Mouse (Mus musculus) C2C12 (cell line): Measurements from ENCODE around the gene Tarbp2. TPM values are rescaled to one million over a fixed set of nuclear protein-coding genes. Genes with fewer than 3 reads are reported as not detected.

Source experiments
- H3K27me3 ChIP-seq: one replicate; pipeline ENCODE4 v1.6.1; 2011; ENCODE audit not compliant: control insufficient read depth, insufficient read depth, insufficient read length
- H3K36me3 ChIP-seq: one replicate; pipeline ENCODE4 v1.6.1; 2011; ENCODE audit not compliant: control insufficient read depth, insufficient read depth
- H3K4me3 ChIP-seq: one replicate; pipeline ENCODE4 v1.5.1; 2011; ENCODE audit warnings: mild to moderate bottlenecking, control low read depth; ENCODE audit not compliant: poor library complexity, insufficient read depth, severe bottlenecking
- H3K79me2 ChIP-seq: one replicate; pipeline ENCODE4 v1.6.1; 2011; ENCODE audit not compliant: control insufficient read depth, insufficient read depth
- H3K79me3 ChIP-seq: one replicate; pipeline ENCODE4 v1.6.1; 2011; ENCODE audit warnings: low read depth, control low read depth
- H3ac ChIP-seq: one replicate; pipeline ENCODE3; 2011; ENCODE audit warnings: low read depth; ENCODE audit not compliant: control insufficient read depth, insufficient read length
- CEBPB ChIP-seq: IDR thresholded peaks from one replicate; pipeline ENCODE4 v1.6.1; 2011; ENCODE audit warnings: low read depth, mild to moderate bottlenecking, control low read depth, moderate library complexity
- CTCF ChIP-seq: IDR thresholded peaks from one replicate; pipeline ENCODE4 v1.5.1; 2011; ENCODE audit not compliant: control insufficient read depth, insufficient read depth, insufficient read length
- FOSL1 ChIP-seq: IDR thresholded peaks from one replicate; pipeline ENCODE4 v1.8.0; 2011; ENCODE audit warnings: mild to moderate bottlenecking, low read length; ENCODE audit not compliant: poor library complexity, insufficient read depth, severe bottlenecking
- MAX ChIP-seq: IDR thresholded peaks from one replicate; pipeline ENCODE4 v1.6.1; 2011; ENCODE audit warnings: mild to moderate bottlenecking, control low read depth
- MYOD1 ChIP-seq: IDR thresholded peaks from one replicate; pipeline ENCODE4 v1.6.1; 2011; ENCODE audit warnings: low read depth; ENCODE audit not compliant: control insufficient read depth, insufficient read length
- MYOG ChIP-seq: IDR thresholded peaks from one replicate; pipeline ENCODE4 v1.6.1; 2011; ENCODE audit not compliant: control insufficient read depth, insufficient read length; ENCODE audit errors: extremely low read depth
- USF1 ChIP-seq: IDR thresholded peaks from one replicate; pipeline ENCODE4 v1.6.1; 2011; ENCODE audit warnings: low read depth, mild to moderate bottlenecking, control low read depth, moderate library complexity
- polyA plus RNA-seq: library from polyadenylated mRNA; unstranded; fragments of >200 nt; fragmentation: generic; extraction: Trizol; gene quantifications from one replicate; pipeline ENCODE4 v1.2.1, GENCODE M21; 2012; ENCODE audit warnings: missing spikeins

The Tarbp2 gene
- polyA plus RNA-seq, 1 experiment, result 127 TPM

- Histone ChIP-seq H3K27me3 (no peaks in the 10 kb centered on the region), H3K36me3 (peaks cover 15% of the 10 kb centered on the region), H3K4me3 (no peak overlapping the region), H3ac (no peak overlapping the region), H3K79me2 (peaks cover 25% of the 10 kb centered on the region), H3K79me3 (peaks cover 7% of the 10 kb centered on the region)
- TF ChIP-seq CEBPB, result no peak
- TF ChIP-seq MYOG, result no peak
- TF ChIP-seq MAX, result no peak
- TF ChIP-seq USF1, result no peak
- no peak for TF ChIP-seq MYOD1
- TF ChIP-seq CTCF, result no peak
- no peak for TF ChIP-seq FOSL1
Observed at GRCm38 (mm10) chr15:102567849-102568248, 49.9 kb downstream of the Tarbp2 start.

GRCm38 (mm10) chr15:102572081-102572480 is 54.1 kb downstream of the Tarbp2 start:
- no peaks in the 10 kb centered on the region for H3K27me3 ChIP-seq
- peaks cover 10% of the 10 kb centered on the region for H3K79me3 ChIP-seq
- peaks cover 54% of the 10 kb centered on the region for H3K79me2 ChIP-seq
- TF ChIP-seq MYOG (no peak), CTCF (no peak), USF1 (no peak), MAX (peak; percentile 75), FOSL1 (peak; percentile 91), MYOD1 (peak; percentile 28), CEBPB (no peak)
- peaks cover 18% of the 10 kb centered on the region for H3K36me3 ChIP-seq
- no peak overlapping the region for H3ac ChIP-seq
- no peak overlapping the region for H3K4me3 ChIP-seq

Other genes with a start within 250 kb of the Tarbp2 start
- gene Gm9918, start 247.6 kb upstream of the Tarbp2 start, polyA plus RNA-seq, result not detected
- gene Mfsd5, start 238.7 kb upstream of the Tarbp2 start, polyA plus RNA-seq, result 126 TPM
- gene Espl1, start 221.9 kb upstream of the Tarbp2 start, polyA plus RNA-seq, result 47.0 TPM
- 378 TPM for gene Pfdn5, start 192.1 kb upstream of the Tarbp2 start, polyA plus RNA-seq
- gene Myg1, start 186.5 kb upstream of the Tarbp2 start, polyA plus RNA-seq, result 152 TPM
- gene Aaas, start 167.4 kb upstream of the Tarbp2 start, polyA plus RNA-seq, result 217 TPM
- 10.8 TPM for gene Sp7, start 151.0 kb upstream of the Tarbp2 start, polyA plus RNA-seq
- gene Sp1, start 112.0 kb upstream of the Tarbp2 start, polyA plus RNA-seq, result 13.4 TPM
- gene Amhr2, start 72.8 kb upstream of the Tarbp2 start, polyA plus RNA-seq, result 0.07 TPM
- gene Prr13, start 59.2 kb upstream of the Tarbp2 start, polyA plus RNA-seq, result 113 TPM
- gene Pcbp2, start 47.7 kb upstream of the Tarbp2 start, polyA plus RNA-seq, result 1,132 TPM
- gene Gm10337, start 14.5 kb upstream of the Tarbp2 start, polyA plus RNA-seq, result not detected
- gene Map3k12, start 1.1 kb upstream of the Tarbp2 start, polyA plus RNA-seq, result 11.2 TPM
- gene Npff, start 6.8 kb downstream of the Tarbp2 start, polyA plus RNA-seq, result 0.94 TPM
- gene Gm28047, start 106.9 kb downstream of the Tarbp2 start, polyA plus RNA-seq, result not detected
- 31.0 TPM for gene Atf7, start 107.3 kb downstream of the Tarbp2 start, polyA plus RNA-seq
- gene Atp5g2, start 154.2 kb downstream of the Tarbp2 start, polyA plus RNA-seq, result 933 TPM
- 25.7 TPM for gene Calcoco1, start 204.0 kb downstream of the Tarbp2 start, polyA plus RNA-seq